Mouse (Mus musculus) thymus, postnatal 25 days (tissue): ENCODE results near the gene Olfr1474.
"Not testable (repeated sequence)": the region's sequence is repeated elsewhere in the genome, so short reads cannot be mapped to it uniquely, and the experiment has no call there.

Experiments
- DNase-seq: peaks from one replicate; pipeline ENCODE4 v3.0.0; 2022

Olfr1474 gene

DNA sequence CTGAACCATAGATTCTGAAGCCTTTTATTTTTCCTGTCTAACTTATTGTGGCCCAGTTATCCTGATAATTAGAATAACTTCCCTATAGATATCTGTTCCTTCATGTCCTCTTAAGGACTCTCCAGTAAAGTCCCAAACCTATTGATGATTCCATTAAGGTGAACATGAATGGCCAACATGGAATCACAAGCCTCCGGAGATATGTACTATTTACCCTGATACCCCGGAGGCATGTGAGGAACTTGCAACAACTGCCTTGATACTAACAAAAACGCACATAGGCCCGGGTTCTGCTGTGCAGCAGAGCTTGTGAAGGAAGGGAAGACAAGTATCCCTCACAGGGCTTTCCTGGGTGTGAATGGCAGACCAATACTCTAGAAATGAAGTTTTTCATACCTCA lies at the start of gene Olfr1474:
Olfr1474 (plus strand) TSS at position 301 of the 400 bp plus-strand sequence.
- not testable (repeated sequence) for DNase-seq

DNA sequence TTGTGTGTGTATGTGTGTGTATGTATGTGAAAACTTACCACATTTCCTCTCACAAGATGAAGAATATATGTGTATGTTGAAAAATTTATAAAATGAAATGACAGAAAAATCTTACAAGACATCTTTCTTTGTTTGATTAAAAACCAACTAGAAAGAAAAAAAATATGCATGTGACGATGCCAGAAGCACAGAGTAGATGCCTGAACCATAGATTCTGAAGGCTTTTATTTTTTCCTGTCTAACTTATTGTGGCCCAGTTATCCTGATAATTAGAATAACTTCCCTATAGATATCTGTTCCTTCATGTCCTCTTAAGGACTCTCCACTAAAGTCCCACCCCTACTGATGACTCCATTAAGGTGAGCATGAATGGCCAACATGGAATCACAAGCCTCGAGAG lies 26.3 kb upstream of the Olfr1474 start, which contains the start of gene Olfr1471:
Olfr1471 (plus strand) TSS at position 301 of the 400 bp plus-strand sequence.
- not testable (repeated sequence) for DNase-seq

DNA sequence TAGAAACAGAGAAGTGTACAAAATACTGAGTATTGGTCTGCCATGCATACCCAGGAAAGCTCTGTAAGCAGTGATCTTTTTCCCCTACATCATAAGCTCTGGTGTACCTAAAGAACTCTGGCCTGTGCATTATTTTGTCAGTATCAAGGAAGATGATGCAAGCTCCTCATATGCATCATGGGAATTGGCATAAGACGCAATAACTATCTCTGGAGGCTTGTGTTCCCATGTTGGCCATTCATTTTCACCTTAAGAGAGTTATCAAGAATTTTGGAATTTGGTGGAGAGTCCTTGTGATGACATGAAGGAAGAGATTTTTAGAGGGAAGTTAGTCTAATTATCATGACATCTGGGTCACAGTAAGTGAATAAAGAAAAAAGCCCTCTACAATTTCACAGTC lies 13.4 kb upstream of the Olfr1474 start, which contains the start of gene Olfr1472:
Olfr1472 (minus strand) TSS at position 101 of the 400 bp plus-strand sequence.
- DNase-seq: no peak

DNA sequence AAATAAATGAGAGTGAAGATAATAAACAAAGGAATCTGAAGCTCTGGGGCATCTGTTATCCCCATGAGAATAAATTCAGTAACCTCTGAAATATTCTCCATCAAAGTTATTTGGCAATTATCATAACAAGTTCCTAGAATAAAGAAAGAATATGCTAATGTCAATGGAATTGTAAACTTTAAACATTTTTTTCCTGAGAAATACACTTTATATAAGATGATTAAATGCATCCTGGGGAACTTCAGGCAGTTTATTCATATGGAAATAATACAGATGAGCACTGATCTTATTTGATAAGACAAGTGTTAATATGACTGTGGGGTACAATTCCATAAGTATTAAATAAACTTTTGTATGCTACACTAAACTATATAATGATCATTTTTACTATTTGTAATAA lies 10.7 kb downstream of the Olfr1474 start, which contains the start of gene Olfr1475:
Olfr1475 (minus strand) TSS at position 101 of the 400 bp plus-strand sequence.
- no peak for DNase-seq

DNA sequence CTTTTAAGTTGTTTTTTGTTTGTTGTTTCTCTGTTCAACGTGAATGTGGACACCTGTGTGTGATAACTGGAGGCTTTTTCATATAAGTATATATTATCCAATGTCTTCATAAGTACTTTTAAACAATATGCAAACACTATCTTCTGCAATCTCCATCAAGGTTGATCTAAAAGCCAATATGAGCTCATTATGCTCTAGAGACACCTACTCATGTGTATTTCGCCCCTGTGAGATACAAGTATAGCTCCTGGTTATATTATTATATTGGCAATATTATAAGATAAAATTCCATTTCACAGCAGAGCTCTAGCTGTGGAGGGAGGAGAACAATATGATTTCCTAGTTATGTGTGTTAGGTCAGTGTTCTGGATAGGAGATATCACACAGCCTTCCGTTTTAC lies 30.9 kb downstream of the Olfr1474 start, which contains the start of gene Olfr1477:
Olfr1477 (plus strand) TSS at position 301 of the 400 bp plus-strand sequence.
- no peak for DNase-seq
